Mouse (Mus musculus): ENCODE data around the gene Tubgcp2.

GRCm38 (mm10) chr7:140049115-140049689 is 12.7 kb upstream of the Tubgcp2 start:
- TF ChIP-seq CTCF (IDR thresholded peaks at IDR 0.05; ENCODE audit: extremely low read depth, insufficient read depth, low read length) (no peak), POLR2A (IDR thresholded peaks at IDR 0.05; ENCODE audit: extremely low read depth, insufficient read depth, low read length) (no peak)

Data from cortical plate, adult 2 months (tissue).